In genomic region chr14:27630973-27631640, GRCm38 (mm10) we compare ENCODE assay signal across 17 mouse cellular contexts. TPM values are rescaled to one million over a fixed set of nuclear protein-coding genes. Genes with fewer than 3 reads are reported as not detected.
DNase-seq lines count a peak whose midpoint lies in the region; ATAC-seq and TF ChIP-seq lines count a peak whose summit lies in the region.
"Had no signal": no experiment of that assay in that cellular context is flagged by ENCODE, and none has a peak within 500 bp of the region (broad histone marks: within the 10 kb centered on the region; RNA-seq: fewer than 3 reads in every experiment).

No protein-coding gene starts in this region.

- H3K9me3 ChIP-seq in midbrain, postnatal 0 days (ENCODE audit: low read length): no peaks in the 10 kb centered on the region
- no peaks in the 10 kb centered on the region for H3K9me3 ChIP-seq in midbrain, embryonic 16.5 days (replicated peaks; ENCODE audit: control insufficient read depth, low read length, poor library complexity, severe bottlenecking)
- H3K9me3 ChIP-seq: embryonic facial prominence, embryonic 13.5 days; forebrain, embryonic 13.5 days; heart, embryonic 12.5 days; hindbrain, embryonic 10.5 days had no signal

- TF ChIP-seq CTCF in layer of hippocampus, adult 2 months (conservative IDR thresholded peaks at IDR 0.05): no peak
- TF ChIP-seq CTCF in midbrain, postnatal 0 days (IDR thresholded peaks at IDR 0.05): no peak
- no peak for TF ChIP-seq CTCF in cortical plate, adult 2 months (IDR thresholded peaks at IDR 0.05; ENCODE audit: extremely low read depth, insufficient read depth, low read length)

- peaks cover 18% of the 10 kb centered on the region for H3K4me1 ChIP-seq in midbrain, postnatal 0 days (ENCODE audit: insufficient read depth, low read length)
- peaks cover 23% of the 10 kb centered on the region for H3K4me1 ChIP-seq in midbrain, embryonic 16.5 days (ENCODE audit: control insufficient read depth, insufficient read depth, low read length)
- peaks cover 21% of the 10 kb centered on the region for H3K4me1 ChIP-seq in cortical plate, adult 2 months (ENCODE audit: control insufficient read depth, insufficient read depth, low read length)
- H3K4me1 ChIP-seq: heart, embryonic 12.5 days had no signal

- H3K36me3 ChIP-seq in midbrain, postnatal 0 days (ENCODE audit: insufficient read depth, low read length): 0 out of 2 replicates have a peak, but pooled peaks cover 5% of the 10 kb centered on the region
- 0 out of 2 replicates have a peak, but pooled peaks cover 2% of the 10 kb centered on the region for H3K36me3 ChIP-seq in midbrain, embryonic 16.5 days (ENCODE audit: control insufficient read depth, insufficient read depth, low read length)
- H3K36me3 ChIP-seq: embryonic facial prominence, embryonic 13.5 days; G1E; heart, embryonic 12.5 days; hindbrain, embryonic 10.5 days had no signal

- no peaks in the 10 kb centered on the region for H3K27me3 ChIP-seq in midbrain, postnatal 0 days (ENCODE audit: insufficient read depth, low read length)
- H3K27me3 ChIP-seq in midbrain, embryonic 16.5 days (ENCODE audit: control insufficient read depth, insufficient read depth, low read depth, low read length): no peaks in the 10 kb centered on the region
- H3K27me3 ChIP-seq: embryonic facial prominence, embryonic 13.5 days; forebrain, embryonic 13.5 days; heart, embryonic 12.5 days had no signal

- no peak overlapping the region for H3K4me3 ChIP-seq in layer of hippocampus, adult 2 months
- H3K4me3 ChIP-seq in midbrain, postnatal 0 days (ENCODE audit: low read depth, low read length): no peak overlapping the region
- no peak overlapping the region for H3K4me3 ChIP-seq in midbrain, embryonic 16.5 days (ENCODE audit: low read depth, low read length)
- no peak overlapping the region for H3K4me3 ChIP-seq in cortical plate, adult 2 months (ENCODE audit: insufficient read depth, low read length)
- H3K4me3 ChIP-seq: embryonic facial prominence, embryonic 13.5 days; forebrain, embryonic 13.5 days; heart, embryonic 12.5 days; hindbrain, embryonic 10.5 days had no signal

- no peak overlapping the region for H3K4me2 ChIP-seq in midbrain, postnatal 0 days (ENCODE audit: low read depth, low read length, poor library complexity, severe bottlenecking)
- H3K4me2 ChIP-seq in midbrain, embryonic 16.5 days (ENCODE audit: low read length): no peak overlapping the region
- H3K4me2 ChIP-seq: embryonic facial prominence, embryonic 13.5 days; forebrain, embryonic 13.5 days; heart, embryonic 12.5 days; hindbrain, embryonic 14.5 days had no signal

- DNase-seq in layer of hippocampus, adult 2 months (ENCODE audit: low spot score in 2 of 2): no peak
- no peak for DNase-seq in layer of hippocampus, postnatal 25 days (ENCODE audit: extremely low spot score in 1 of 2, low spot score in 1 of 2)
- DNase-seq in midbrain, postnatal 0 days (ENCODE audit: low spot score): peak; percentile 11
- no peak for DNase-seq in right cerebral cortex, postnatal 10 days (ENCODE audit: low spot score in 2 of 2)
- DNase-seq: adrenal gland, postnatal 10 days; cerebellum, adult 11-12 months; cerebellum, adult 9-10 months; cerebellum, postnatal 25 days; gastrocnemius, postnatal 10 days had no signal

- H3K27ac ChIP-seq in layer of hippocampus, adult 2 months: peak overlapping the region; percentile 79
- H3K27ac ChIP-seq in midbrain, postnatal 0 days (ENCODE audit: low read depth, low read length): no peak overlapping the region
- no peak overlapping the region for H3K27ac ChIP-seq in midbrain, embryonic 16.5 days (ENCODE audit: low read length)
- 0 out of 2 replicates have a peak overlapping the region, but pooled peaks have one; percentile 43 for H3K27ac ChIP-seq in cortical plate, adult 2 months (ENCODE audit: insufficient read depth, low read length)
- H3K27ac ChIP-seq: embryonic facial prominence, embryonic 13.5 days; forebrain, embryonic 13.5 days; hindbrain, embryonic 10.5 days; hindbrain, embryonic 14.5 days had no signal

- ATAC-seq in midbrain, postnatal 0 days (ENCODE audit: low FRiP score): no peak
- ATAC-seq in midbrain, embryonic 16.5 days: no peak
- ATAC-seq: forebrain, embryonic 13.5 days had no signal

- no peak overlapping the region for H3K9ac ChIP-seq in midbrain, postnatal 0 days (replicated peaks; ENCODE audit: low read length, poor library complexity, severe bottlenecking)
- no peak overlapping the region for H3K9ac ChIP-seq in midbrain, embryonic 16.5 days (ENCODE audit: low read depth, low read length)
- H3K9ac ChIP-seq: embryonic facial prominence, embryonic 13.5 days; forebrain, embryonic 13.5 days; heart, embryonic 12.5 days; hindbrain, embryonic 14.5 days had no signal

- no peak for TF ChIP-seq POLR2A in cortical plate, adult 2 months (IDR thresholded peaks at IDR 0.05; ENCODE audit: extremely low read depth, insufficient read depth, low read length)

- WGBS in midbrain, postnatal 0 days: 64% methylated on average over 9 of the region's 9 CpGs
- 74% methylated on average over 9 of the region's 9 CpGs for WGBS in midbrain, embryonic 16.5 days

RNA-seq across cellular contexts. Expression of gene Erc2, which starts 8.9 kb away (rescaled TPM):
- total RNA-seq in layer of hippocampus, adult 2 months (2021): 100 to 1,000 TPM; 236 to 244 TPM
- 100 to 1,000 TPM; 225 to 256 TPM for total RNA-seq in layer of hippocampus, postnatal 25 days (2021)
- 94.0 and 128 TPM in 2 replicates for total RNA-seq in midbrain, postnatal 0 days (2014; rRNA removed)
- polyA plus RNA-seq in midbrain, postnatal 0 days (2015; fragmentation: Nextera tagmentation; extraction: Ambion mirVana): 100 and 119 TPM in 2 replicates
- 94.2 and 110 TPM in 2 replicates for polyA plus RNA-seq in midbrain, embryonic 16.5 days (2015; fragmentation: Nextera tagmentation; extraction: Ambion mirVana)
- polyA plus RNA-seq in cortical plate, adult 2 months (2012; rRNA removed): 73.6 and 77.8 TPM in 2 replicates
- polyA plus RNA-seq: G1E had no signal

Comparison
In these comparisons a context has a peak if more than half of its experiments do, and no peak if none do; other contexts are left out.
1. H3K27ac ChIP-seq: peak in layer of hippocampus, adult 2 months (single experiment) and cortical plate, adult 2 months (single experiment); none in midbrain, postnatal 0 days (single experiment) and midbrain, embryonic 16.5 days (single experiment).